Comparison of ENCODE assay signal across 9 mouse cellular contexts in genomic region chr8:104253016-104253415, GRCm38 (mm10). TPM values are rescaled to one million over a fixed set of nuclear protein-coding genes. Genes with fewer than 3 reads are reported as not detected.
DNase-seq lines count a peak whose midpoint lies in the region; ATAC-seq lines count a peak whose summit lies in the region.
"Had no signal": no experiment of that assay in that cellular context is flagged by ENCODE, and none has a peak within 500 bp of the region (broad histone marks: within the 10 kb centered on the region; RNA-seq: fewer than 3 reads in every experiment).

No protein-coding gene starts in this region.

- H3K9me3 ChIP-seq in hindbrain, embryonic 10.5 days = peaks cover 2% of the 10 kb centered on the region; the same call in 1 of the 2 replicates
- H3K9me3 ChIP-seq in hindbrain, embryonic 14.5 days (ENCODE audit: control insufficient read depth, low read length) = peaks cover 2% of the 10 kb centered on the region
- H3K9me3 ChIP-seq in midbrain, embryonic 14.5 days (ENCODE audit: control insufficient read depth, low read length) = peaks cover 2% of the 10 kb centered on the region; the same call in 1 of the 2 replicates

- H3K9ac ChIP-seq in hindbrain, embryonic 14.5 days = no peak overlapping the region
- H3K9ac ChIP-seq in midbrain, embryonic 14.5 days (replicated peaks; ENCODE audit: low read length) = no peak overlapping the region
- H3K9ac ChIP-seq: hindbrain, embryonic 15.5 days had no signal

- H3K27me3 ChIP-seq in hindbrain, embryonic 10.5 days (ENCODE audit: insufficient read depth, poor library complexity, severe bottlenecking) = no peaks in the 10 kb centered on the region
- H3K27me3 ChIP-seq in hindbrain, embryonic 14.5 days (ENCODE audit: control insufficient read depth, insufficient read depth, low read length) = no peaks in the 10 kb centered on the region
- H3K27me3 ChIP-seq in midbrain, embryonic 14.5 days (ENCODE audit: control insufficient read depth, insufficient read depth, low read length) = no peaks in the 10 kb centered on the region
- H3K27me3 ChIP-seq: hindbrain, embryonic 15.5 days had no signal

- H3K4me2 ChIP-seq in hindbrain, embryonic 14.5 days (replicated peaks) = no peak overlapping the region
- H3K4me2 ChIP-seq in midbrain, embryonic 14.5 days (ENCODE audit: low read length) = no peak overlapping the region
- H3K4me2 ChIP-seq: hindbrain, embryonic 15.5 days had no signal

- no peak for ATAC-seq in hindbrain, embryonic 14.5 days (ENCODE audit: low FRiP score)
- ATAC-seq in midbrain, embryonic 14.5 days (ENCODE audit: low FRiP score, low TSS enrichment) = no peak

- peak; percentile 11 for DNase-seq in hindbrain, embryonic 10.5 days (ENCODE audit: low spot score)
- DNase-seq in hindbrain, embryonic 14.5 days (ENCODE audit: low spot score) = no peak
- DNase-seq in CD8-positive naive resting alpha-beta T cell, adult 2 months (ENCODE audit: low read depth in 2 of 2, low spot score in 2 of 2) = peak; percentile 57 to 66
- DNase-seq in embryo, embryonic 10 days (ENCODE audit: low spot score) = peak; percentile 29
- DNase-seq in natural killer cell, adult 2 months (ENCODE audit: low spot score in 2 of 2) = peak; percentile 35 to 67
- no peak for DNase-seq in cerebellum, adult 11 months
- DNase-seq in heart, adult 9 months (ENCODE audit: low spot score in 2 of 2) = no peak
- DNase-seq in midbrain, embryonic 14.5 days = no peak

- H3K36me3 ChIP-seq in hindbrain, embryonic 10.5 days = peaks cover 12% of the 10 kb centered on the region
- peaks cover 8% of the 10 kb centered on the region for H3K36me3 ChIP-seq in hindbrain, embryonic 14.5 days (replicated peaks; ENCODE audit: control insufficient read depth, insufficient read depth)
- H3K36me3 ChIP-seq in midbrain, embryonic 14.5 days (ENCODE audit: control insufficient read depth, insufficient read depth, low read length) = peaks cover 7% of the 10 kb centered on the region

- 93% methylated on average over 3 of the region's 3 CpGs for WGBS in hindbrain, embryonic 10.5 days
- 90% methylated on average over 3 of the region's 3 CpGs for WGBS in hindbrain, embryonic 14.5 days
- WGBS in midbrain, embryonic 14.5 days = 93% methylated on average over 3 of the region's 3 CpGs

- peaks cover 21% of the 10 kb centered on the region for H3K4me1 ChIP-seq in hindbrain, embryonic 10.5 days (replicated peaks)
- H3K4me1 ChIP-seq in hindbrain, embryonic 14.5 days (replicated peaks; ENCODE audit: control insufficient read depth, insufficient read depth, low read length) = 0 out of 2 replicates have a peak, but pooled peaks cover 8% of the 10 kb centered on the region
- peaks cover 6% of the 10 kb centered on the region; the same call in 1 of the 2 replicates for H3K4me1 ChIP-seq in midbrain, embryonic 14.5 days (ENCODE audit: control insufficient read depth, insufficient read depth, low read length)

- no peak overlapping the region for H3K4me3 ChIP-seq in hindbrain, embryonic 10.5 days
- no peak overlapping the region for H3K4me3 ChIP-seq in hindbrain, embryonic 14.5 days (replicated peaks; ENCODE audit: low read length)
- no peak overlapping the region for H3K4me3 ChIP-seq in midbrain, embryonic 14.5 days (replicated peaks; ENCODE audit: low read depth, low read length)
- H3K4me3 ChIP-seq: hindbrain, embryonic 15.5 days had no signal

- no peak overlapping the region for H3K27ac ChIP-seq in hindbrain, embryonic 10.5 days
- no peak overlapping the region for H3K27ac ChIP-seq in hindbrain, embryonic 14.5 days
- no peak overlapping the region for H3K27ac ChIP-seq in midbrain, embryonic 14.5 days (replicated peaks; ENCODE audit: low read depth, low read length)
- H3K27ac ChIP-seq: hindbrain, embryonic 15.5 days had no signal

RNA-seq across cellular contexts. Expression of gene Cklf, which starts 2.4 kb away (rescaled TPM):
- 35.8 and 36.7 TPM in 2 replicates for polyA plus RNA-seq in hindbrain, embryonic 10.5 days (2016; fragmentation: Nextera tagmentation; extraction: Ambion mirVana)
- polyA plus RNA-seq in hindbrain, embryonic 14.5 days (2014; fragmentation: Nextera tagmentation; extraction: Ambion mirVana) = 28.6 and 35.1 TPM in 2 replicates
- polyA plus RNA-seq in midbrain, embryonic 14.5 days (2014; fragmentation: Nextera tagmentation; extraction: Ambion mirVana) = 30.3 and 31.4 TPM in 2 replicates

RNA-seq across cellular contexts. Expression of gene Tk2, which starts 4.7 kb away (rescaled TPM):
- polyA plus RNA-seq in hindbrain, embryonic 10.5 days (2016; fragmentation: Nextera tagmentation; extraction: Ambion mirVana) = 28.3 and 31.7 TPM in 2 replicates
- polyA plus RNA-seq in hindbrain, embryonic 14.5 days (2014; fragmentation: Nextera tagmentation; extraction: Ambion mirVana) = 46.6 and 51.8 TPM in 2 replicates
- polyA plus RNA-seq in midbrain, embryonic 14.5 days (2014; fragmentation: Nextera tagmentation; extraction: Ambion mirVana) = 43.7 and 56.6 TPM in 2 replicates

RNA-seq across cellular contexts. Expression of gene Cmtm2a, which starts 40.0 kb away (rescaled TPM):
- polyA plus RNA-seq in hindbrain, embryonic 10.5 days (2016; fragmentation: Nextera tagmentation; extraction: Ambion mirVana) = not detected in 2 replicates
- polyA plus RNA-seq in hindbrain, embryonic 14.5 days (2014; fragmentation: Nextera tagmentation; extraction: Ambion mirVana) = not detected in 2 replicates
- polyA plus RNA-seq in midbrain, embryonic 14.5 days (2014; fragmentation: Nextera tagmentation; extraction: Ambion mirVana) = not detected in 2 replicates
- polyA plus RNA-seq: hindbrain, embryonic 15.5 days had no signal

RNA-seq across cellular contexts. Expression of gene Gm45711, which starts 56.9 kb away (rescaled TPM):
- not detected in 2 replicates for polyA plus RNA-seq in hindbrain, embryonic 10.5 days (2016; fragmentation: Nextera tagmentation; extraction: Ambion mirVana)
- polyA plus RNA-seq in hindbrain, embryonic 14.5 days (2014; fragmentation: Nextera tagmentation; extraction: Ambion mirVana) = not detected in 2 replicates
- not detected in 2 replicates for polyA plus RNA-seq in midbrain, embryonic 14.5 days (2014; fragmentation: Nextera tagmentation; extraction: Ambion mirVana)
- polyA plus RNA-seq: hindbrain, embryonic 15.5 days had no signal

RNA-seq across cellular contexts. Expression of gene Cmtm1, which starts 56.9 kb away (rescaled TPM):
- polyA plus RNA-seq in hindbrain, embryonic 10.5 days (2016; fragmentation: Nextera tagmentation; extraction: Ambion mirVana) = not detected in 2 replicates
- not detected in 2 replicates for polyA plus RNA-seq in hindbrain, embryonic 14.5 days (2014; fragmentation: Nextera tagmentation; extraction: Ambion mirVana)
- not detected in 2 replicates for polyA plus RNA-seq in midbrain, embryonic 14.5 days (2014; fragmentation: Nextera tagmentation; extraction: Ambion mirVana)
- polyA plus RNA-seq: hindbrain, embryonic 15.5 days had no signal

Comparison
In these comparisons a context has a peak if more than half of its experiments do, and no peak if none do; other contexts are left out.
1. DNase-seq: peak in hindbrain, embryonic 10.5 days (single experiment), CD8-positive naive resting alpha-beta T cell, adult 2 months (2 of 2), embryo, embryonic 10 days (single experiment) and natural killer cell, adult 2 months (2 of 2); none in hindbrain, embryonic 14.5 days (single experiment), cerebellum, adult 11 months (single experiment), heart, adult 9 months (0 of 2) and midbrain, embryonic 14.5 days (single experiment).